Mouse (Mus musculus) heart, adult 2 months (tissue): ENCODE results near the gene Wdr91. TPM values are rescaled to one million over a fixed set of nuclear protein-coding genes. Genes with fewer than 3 reads are reported as not detected.

Experiments
- DNase-seq, 2 experiments: peaks; one replicate each; pipeline ENCODE4 v3.0.0; 2021
- H3K27ac ChIP-seq: fragments of 200-600 bp; 2 replicates; pipeline ENCODE4 v1.8.1; 2022
- H3K27me3 ChIP-seq: fragments of 200-500 bp; 2 replicates; pipeline ENCODE4 v1.6.1; 2012; ENCODE audit warnings: mild to moderate bottlenecking, low read length, inconsistent platforms, mixed read lengths; ENCODE audit not compliant: control insufficient read depth, insufficient read depth
- H3K36me3 ChIP-seq: fragments of 200-500 bp; 2 replicates; pipeline ENCODE4 v1.6.1; 2012; ENCODE audit warnings: low read length, inconsistent platforms; ENCODE audit not compliant: control insufficient read depth, insufficient read depth
- H3K4me1 ChIP-seq: fragments of 200-500 bp; 2 replicates; pipeline ENCODE4 v1.6.1; 2011; ENCODE audit warnings: low read length; ENCODE audit not compliant: control insufficient read depth, insufficient read depth
- H3K4me3 ChIP-seq: fragments of 200-600 bp; 2 replicates; pipeline ENCODE4 v1.8.1; 2022
- H3K79me2 ChIP-seq: fragments of 200-500 bp; replicated peaks from 2 replicates; pipeline ENCODE4 v1.6.1; 2012; ENCODE audit warnings: mild to moderate bottlenecking, inconsistent platforms, low read length, moderate library complexity, mixed read lengths; ENCODE audit not compliant: control insufficient read depth, insufficient read depth
- H3K9ac ChIP-seq: fragments of 200-500 bp; 2 replicates; pipeline ENCODE4 v1.6.1; 2012; ENCODE audit warnings: low read depth, mild to moderate bottlenecking, control low read depth, inconsistent platforms, low read length, mixed read lengths
- CTCF ChIP-seq: fragments of 200-600 bp; IDR thresholded peaks from 2 replicates; pipeline ENCODE4 v1.8.1; 2022; ENCODE audit warnings: antibody characterized with exemption, mild to moderate bottlenecking, moderate library complexity
- EP300 ChIP-seq: fragments of 200-500 bp; IDR thresholded peaks from 2 replicates; pipeline ENCODE4 v1.6.1; 2011; ENCODE audit warnings: low read depth, low read length, control low read depth; ENCODE audit not compliant: insufficient read depth
- POLR2A ChIP-seq: fragments of 200-500 bp; IDR thresholded peaks from 2 replicates; pipeline ENCODE4 v1.6.1; 2011; ENCODE audit warnings: mild to moderate bottlenecking, low read depth, low read length, control low read depth; ENCODE audit not compliant: insufficient read depth
- WGBS: fragments of 180-500 bp; shearing (Covaris S2); methylation state at CpG from one replicate; pipeline ENCODE4 v1.1.7; 2018; 5-methylcytosine and 5-hydroxymethylcytosine counted together
- intact Hi-C: fragments of 180-260 bp; cut with DNase I; formaldehyde crosslinking; loops from one replicate; pipeline ENCODE4 v1.15.1; 2025
- polyA plus RNA-seq: library from polyadenylated mRNA; depleted of rRNA; stranded (reverse); fragments of >200 nt; gene quantifications from 2 replicates; pipeline ENCODE4 v1.2.3, GENCODE M21; 2012
- total RNA-seq, 2 experiments: library from RNA; stranded (reverse); gene quantifications; 2 replicates each; pipeline ENCODE4 v1.2.3; 2021

Gene Wdr91
- total and polyA plus RNA-seq, 3 experiments, result 8.1 to 13.4 (median 12.7) TPM

DNA sequence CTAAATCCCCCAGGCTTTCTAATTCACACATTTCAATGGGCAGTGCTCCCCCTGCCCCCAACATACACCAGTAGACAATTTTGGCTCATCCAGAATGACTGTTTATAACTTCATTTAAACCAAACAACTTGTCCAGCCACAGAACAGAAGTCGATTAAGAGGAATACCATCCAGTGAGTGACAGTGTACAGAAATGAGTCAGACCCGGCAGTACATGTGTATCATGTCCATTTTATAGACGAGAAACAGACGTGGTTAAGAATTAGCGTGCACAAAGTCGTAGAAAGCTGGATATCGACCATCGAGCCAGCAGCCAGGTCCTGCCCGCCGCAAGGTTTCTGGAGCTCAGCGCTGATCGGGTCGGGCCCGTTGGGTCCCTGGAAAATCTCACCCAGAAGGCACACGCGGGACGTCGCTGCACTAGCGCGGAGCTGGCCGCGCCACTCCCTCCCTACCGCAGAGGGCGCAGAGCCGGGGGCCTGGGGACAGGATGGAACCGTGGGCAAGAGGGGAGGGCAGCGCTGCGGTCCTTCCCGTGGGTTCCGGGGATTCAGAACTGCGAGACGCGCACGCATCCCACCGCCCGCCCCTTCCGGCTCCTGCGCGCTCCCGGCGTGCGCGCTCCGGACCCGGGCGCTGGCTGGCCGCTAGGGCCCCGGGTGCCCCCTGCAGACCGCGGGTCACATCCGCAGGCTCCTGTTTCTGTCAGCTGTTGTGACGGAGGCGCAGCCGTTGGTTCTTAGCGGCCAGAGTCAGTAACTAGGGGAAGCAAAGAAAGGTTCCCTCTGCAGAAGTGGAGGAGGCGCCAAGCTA, 33.0 kb downstream of the Wdr91 start, which contains the start of gene Cyren:
Gene Cyren (minus strand): TSS at position 552 of the 813 bp plus-strand sequence.
- intact Hi-C loops, result loop anchor here (2.0 to 5.0 kb wide), 4 partner anchors 15 to 265 kb away; partner anchors contain the start of genes Agbl3 and Tmem140
- Histone ChIP-seq H3K4me1 (peaks cover 27% of the 10 kb centered on the region), H3K27ac (peak within 1 kb of the TSS; percentile 99), H3K27me3 (no peaks in the 10 kb centered on the region), H3K79me2 (no peaks in the 10 kb centered on the region), H3K36me3 (peaks cover 9% of the 10 kb centered on the region), H3K9ac (peak within 1 kb of the TSS; percentile 83), H3K4me3 (peak within 1 kb of the TSS; percentile 63)
- under 1% methylated on average over 56 of the region's 56 CpGs for WGBS
- peak; percentile 96 to 98 for DNase-seq
- TF ChIP-seq EP300 (peak; percentile 54), CTCF (peak; percentile 90), POLR2A (peak; percentile 89)

DNA sequence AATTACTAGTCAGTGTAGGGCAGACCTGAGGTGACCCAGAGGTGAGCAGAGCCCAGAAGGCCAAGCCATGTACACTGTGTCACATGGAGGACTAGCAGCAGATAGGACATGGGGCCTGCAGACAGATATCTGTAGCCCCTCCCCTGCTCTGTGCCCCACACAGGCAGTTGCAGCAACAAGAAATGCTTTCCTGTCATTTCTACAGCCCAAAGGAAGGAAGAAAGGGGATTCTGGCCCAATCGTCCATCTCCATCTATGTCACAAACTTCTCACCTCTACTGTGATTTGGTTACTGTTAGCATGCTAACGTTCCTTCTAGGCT, 33.9 kb downstream of the Wdr91 start:
- Histone ChIP-seq H3K4me3 (peak overlapping the region; percentile 63; the same call in 1 of the 2 replicates), H3K4me1 (peaks cover 33% of the 10 kb centered on the region), H3K27ac (peak overlapping the region; percentile 99), H3K9ac (no peak overlapping the region), H3K27me3 (no peaks in the 10 kb centered on the region), H3K36me3 (peaks cover 9% of the 10 kb centered on the region), H3K79me2 (no peaks in the 10 kb centered on the region)
- DNase-seq, result peak in 1 of 2 experiments; percentile 33
- 27% methylated on average over 2 of the region's 2 CpGs for WGBS
- intact Hi-C loops, result loop anchor here (2.0 to 5.0 kb wide), 2 partner anchors 14 to 264 kb away; partner anchors contain the start of gene Tmem140
- TF ChIP-seq CTCF (no peak), EP300 (no peak), POLR2A (no peak)

DNA sequence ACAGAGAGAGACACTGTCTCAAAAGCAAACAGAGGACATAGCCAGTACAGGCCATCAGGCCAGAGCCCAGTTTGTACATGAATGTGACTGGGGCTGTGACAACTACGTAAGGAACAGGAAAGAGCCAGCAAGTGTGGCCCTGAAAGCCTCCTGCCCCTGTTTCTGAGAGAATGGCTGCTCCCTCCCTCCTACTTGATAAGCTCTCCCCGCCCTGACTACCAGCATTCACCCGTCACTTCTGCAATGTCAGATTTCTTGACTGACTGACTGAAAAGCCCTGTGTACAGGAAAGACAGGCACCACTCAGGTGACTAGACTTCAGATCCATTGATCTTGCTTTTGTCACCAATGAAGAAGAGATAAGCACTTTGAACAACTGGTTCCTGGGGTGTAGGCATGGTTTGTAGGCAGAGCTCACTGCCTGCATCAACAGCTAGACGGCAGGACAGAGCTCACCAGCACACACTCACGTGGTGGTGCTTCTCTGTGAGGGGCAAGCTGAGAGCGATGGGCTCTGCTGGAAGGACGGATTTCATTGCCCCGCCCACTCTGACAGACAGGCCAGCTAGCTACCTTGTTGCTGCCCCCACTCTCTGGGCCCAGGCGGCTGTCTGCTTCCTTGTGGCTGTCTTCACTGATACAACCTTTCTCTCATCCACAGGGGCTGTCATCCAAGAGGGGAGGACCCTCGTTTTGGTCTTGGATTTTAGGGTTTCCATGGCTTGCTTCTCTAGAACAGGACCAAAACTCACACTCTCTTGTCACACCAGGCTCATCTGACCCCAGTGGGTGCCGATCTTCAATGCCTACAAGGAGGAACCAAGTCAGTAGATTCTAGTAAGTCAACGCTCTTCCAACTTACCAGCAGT, 34.5 kb downstream of the Wdr91 start:
- Histone ChIP-seq H3K9ac (peak overlapping the region; percentile 57), H3K4me1 (peaks cover 33% of the 10 kb centered on the region), H3K79me2 (no peaks in the 10 kb centered on the region), H3K4me3 (peak overlapping the region; percentile 63; the same call in 1 of the 2 replicates), H3K27ac (peak overlapping the region; percentile 99), H3K27me3 (no peaks in the 10 kb centered on the region), H3K36me3 (peaks cover 9% of the 10 kb centered on the region)
- TF ChIP-seq POLR2A (no peak), EP300 (no peak), CTCF (0 out of 2 replicates have a peak, but pooled peaks have one; percentile 11)
- intact Hi-C loops, result loop anchor here (2.0 to 5.0 kb wide), 2 partner anchors 13 to 264 kb away; partner anchors contain the start of gene Tmem140
- 52% methylated on average over 12 of the region's 12 CpGs for WGBS
- peak in 1 of 2 experiments; percentile 47 for DNase-seq

DNA sequence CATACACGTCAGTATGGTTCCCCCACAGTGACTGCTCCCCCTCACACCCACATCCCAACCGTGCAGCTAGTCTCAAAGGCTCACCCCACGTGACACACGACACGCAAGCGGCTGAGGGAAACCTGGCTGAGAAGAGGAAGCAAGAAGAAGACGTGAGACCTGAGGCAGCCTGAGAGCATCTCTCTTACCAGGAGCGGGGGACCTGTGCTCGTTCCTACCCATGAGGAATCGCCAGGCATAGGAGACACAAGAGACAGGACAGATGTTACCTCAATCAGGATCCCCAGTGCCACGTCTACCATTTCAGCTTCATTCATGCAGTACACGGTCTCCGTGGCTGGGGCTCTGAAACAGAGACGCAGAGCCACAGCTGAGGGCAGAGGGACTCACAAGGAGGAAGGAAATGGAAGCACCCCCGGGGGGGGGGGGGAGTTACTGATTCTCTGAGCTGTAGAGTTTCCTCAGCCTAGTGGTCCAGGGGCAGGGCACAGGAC, 35.4 kb downstream of the Wdr91 start:
- Histone ChIP-seq H3K4me3 (peak overlapping the region; percentile 31), H3K9ac (peak overlapping the region; percentile 57), H3K27ac (peak overlapping the region; percentile 99), H3K36me3 (peaks cover 9% of the 10 kb centered on the region), H3K27me3 (no peaks in the 10 kb centered on the region), H3K4me1 (peaks cover 39% of the 10 kb centered on the region), H3K79me2 (no peaks in the 10 kb centered on the region)
- intact Hi-C loops, result loop anchor here (5.0 kb wide), 1 partner anchor 263 kb away; no protein-coding TSS in a partner anchor
- DNase-seq, result peak; percentile 68 to 74
- TF ChIP-seq POLR2A (peak; percentile 52; the same call in 1 of the 2 replicates), EP300 (no peak), CTCF (no peak)
- 44% methylated on average over 15 of the region's 15 CpGs for WGBS

DNA sequence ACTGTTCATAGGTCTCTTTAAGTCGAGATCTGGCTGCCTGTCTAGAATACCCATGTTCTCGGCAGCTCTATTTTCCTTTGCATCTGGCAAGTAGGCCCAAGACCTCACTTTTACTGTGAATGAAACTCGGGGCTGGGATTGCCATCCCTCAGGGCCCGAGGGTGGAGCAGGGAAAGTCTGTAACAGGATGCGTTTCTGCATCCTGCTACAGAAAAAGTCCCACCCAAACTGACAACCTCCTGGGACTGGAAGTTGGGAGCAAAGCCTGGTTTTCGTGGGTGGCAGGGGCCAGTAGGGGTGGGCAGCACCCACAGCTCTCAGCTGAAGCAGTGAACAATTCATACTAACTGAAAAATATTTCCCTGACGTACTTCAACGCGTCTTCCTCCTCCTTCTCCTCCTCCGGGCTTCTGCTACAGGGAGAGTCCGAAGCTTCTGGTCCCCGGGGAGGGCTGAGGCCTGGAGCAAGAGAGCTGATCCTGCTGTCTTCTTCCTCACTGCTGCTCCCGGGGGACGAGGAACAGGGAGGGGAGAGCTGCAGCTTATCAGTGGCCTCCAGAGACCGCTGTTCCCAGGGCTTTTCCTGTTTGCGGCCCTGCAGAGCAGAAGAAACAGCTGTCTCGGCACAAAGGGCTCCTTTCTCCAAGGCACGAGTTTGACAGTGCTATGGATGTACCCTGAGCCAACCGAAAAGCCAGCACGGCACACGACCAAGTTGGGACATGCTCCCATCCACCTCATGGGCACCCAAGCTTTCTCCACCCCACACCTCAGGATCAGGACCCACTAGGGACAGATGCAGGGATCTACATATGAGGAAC, 36.4 kb downstream of the Wdr91 start:
- Histone ChIP-seq H3K4me3 (peak overlapping the region; percentile 31), H3K36me3 (peaks cover 14% of the 10 kb centered on the region), H3K27ac (peak overlapping the region; percentile 99), H3K27me3 (no peaks in the 10 kb centered on the region), H3K4me1 (peaks cover 46% of the 10 kb centered on the region), H3K9ac (peak overlapping the region; percentile 57), H3K79me2 (no peaks in the 10 kb centered on the region)
- peak; percentile 84 to 91 for DNase-seq
- TF ChIP-seq EP300 (peak; percentile 96), POLR2A (peak; percentile 82), CTCF (peak; percentile 39)
- intact Hi-C loops, result loop anchor here (1.0 kb wide), 1 partner anchor 8 kb away; no protein-coding TSS in a partner anchor
- WGBS, result 26% methylated on average over 21 of the region's 21 CpGs
